Mouse (Mus musculus) liver, adult 10 weeks (tissue): Measurements from ENCODE around the gene Gng11. TPM values are rescaled to one million over a fixed set of nuclear protein-coding genes. Genes with fewer than 3 reads are reported as not detected.

Source experiments
- polyA plus RNA-seq: library from polyadenylated mRNA; stranded (reverse); fragments of 350-450 nt; fragmentation: Illumina TruSeq; extraction: RNeasy Lipid Tissue Mini Kit (QIAGEN cat#74804); gene quantifications from one replicate; pipeline ENCODE4 v1.2.3, GENCODE M21; 2014; ENCODE audit warnings: low read depth, low replicate concordance

The Gng11 gene
- polyA plus RNA-seq = 24.0 TPM

DNA sequence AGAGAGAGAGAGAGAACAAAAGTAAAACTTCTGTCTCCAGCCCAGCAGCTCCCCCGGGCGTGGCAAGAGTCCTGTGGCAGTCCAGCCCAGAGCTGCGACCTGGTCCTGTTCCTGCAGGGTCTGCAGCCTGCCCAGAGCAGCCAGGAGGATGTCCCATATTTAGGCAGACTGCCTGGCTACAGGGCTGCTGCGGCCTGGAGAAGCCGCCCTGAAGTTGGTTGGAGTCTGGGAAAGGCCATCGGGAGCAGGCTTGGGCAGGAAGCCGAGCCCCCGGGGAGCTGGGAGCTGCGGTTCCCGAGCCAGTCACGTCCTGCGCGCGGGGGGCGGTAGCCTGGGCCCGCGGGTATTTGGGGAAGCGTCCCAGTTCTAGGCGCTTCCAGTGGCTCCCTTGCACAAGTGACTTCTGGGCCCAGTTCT lies at the start of gene Gng11:
Gene Gng11, plus strand, starts transcription at position 15 of the 417 bp plus-strand sequence.

DNA sequence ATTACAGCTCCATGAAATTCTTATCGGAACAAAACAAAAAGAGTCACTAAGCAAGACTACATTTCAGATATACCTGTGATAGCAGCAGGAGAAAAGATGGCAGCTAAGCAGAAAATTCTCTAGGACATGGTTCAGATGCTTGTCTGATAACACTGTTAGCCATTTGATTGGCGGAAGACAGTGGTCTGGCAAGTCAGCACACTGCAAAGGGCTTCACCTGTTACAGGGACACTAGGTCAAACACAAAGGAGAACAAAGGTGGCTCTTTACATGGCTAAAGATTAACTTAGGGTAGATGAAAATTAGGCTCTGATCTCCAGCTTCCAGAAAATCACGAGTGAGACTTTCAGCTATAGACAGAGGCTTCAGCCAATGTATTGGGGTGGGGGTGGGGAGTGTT lies 15.0 kb upstream of the Gng11 start, which contains the start of gene Tfpi2:
Gene Tfpi2, minus strand, starts transcription at position 170 of the 400 bp plus-strand sequence.

DNA sequence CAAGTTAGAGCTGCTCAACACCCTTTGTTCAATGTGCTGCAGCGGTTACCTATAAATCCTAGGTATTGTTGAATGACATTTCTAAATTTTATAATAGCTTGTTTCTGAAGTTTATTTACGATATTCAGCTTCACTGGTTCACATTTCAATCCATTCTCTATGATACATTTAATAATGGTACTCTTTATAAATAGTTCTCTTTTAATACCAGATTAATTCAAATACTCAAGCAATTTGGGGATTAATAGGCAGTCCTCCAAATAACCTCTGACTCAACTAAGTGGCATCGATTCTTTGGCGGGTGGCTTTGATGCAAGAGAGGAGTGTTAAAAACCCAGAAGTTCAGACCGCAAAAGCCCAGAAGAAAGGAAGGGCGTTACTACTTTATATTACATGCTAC lies 10.2 kb upstream of the Gng11 start, which contains the start of gene Gngt1:
Gene Gngt1, plus strand, starts transcription at position 301 of the 400 bp plus-strand sequence.

Other genes with a start within 250 kb of the Gng11 start
- not detected for gene Calcr, start 239.2 kb upstream of the Gng11 start, polyA plus RNA-seq
- 323 TPM for gene Tfpi2, start 15.0 kb upstream of the Gng11 start, polyA plus RNA-seq
- 2.9 TPM for gene Gngt1, start 10.1 kb upstream of the Gng11 start, polyA plus RNA-seq
- gene Bet1, start 83.1 kb downstream of the Gng11 start, polyA plus RNA-seq = 189 TPM